Mouse (Mus musculus) small intestine, adult 2 months (tissue): Measurements from ENCODE around the gene Dock4. TPM values are rescaled to one million over a fixed set of nuclear protein-coding genes. Genes with fewer than 3 reads are reported as not detected.
A peak's percentile ranks its signal among the peaks of the same experiment; 100 is the strongest.

Source experiments
- H3K27ac ChIP-seq: fragments of 200-500 bp; 2 replicates; pipeline ENCODE4 v1.5.1; 2012; ENCODE audit warnings: low read depth, low read length, control low read depth, inconsistent platforms; ENCODE audit not compliant: insufficient read depth
- H3K27me3 ChIP-seq: fragments of 200-500 bp; 2 replicates; pipeline ENCODE4 v1.6.1; 2012; ENCODE audit warnings: mild to moderate bottlenecking, moderate library complexity, low read length, inconsistent platforms; ENCODE audit not compliant: control insufficient read depth, insufficient read depth
- H3K36me3 ChIP-seq: fragments of 200-500 bp; 2 replicates; pipeline ENCODE4 v1.6.1; 2012; ENCODE audit warnings: mild to moderate bottlenecking, low read length, control low read depth, inconsistent platforms; ENCODE audit not compliant: control insufficient read depth, insufficient read depth
- H3K4me1 ChIP-seq: fragments of 200-500 bp; 2 replicates; pipeline ENCODE4 v1.6.1; 2012; ENCODE audit warnings: low read length, inconsistent platforms, mixed read lengths; ENCODE audit not compliant: control insufficient read depth, insufficient read depth, insufficient read length
- H3K4me3 ChIP-seq: fragments of 200-500 bp; 2 replicates; pipeline ENCODE4 v1.5.1; 2012; ENCODE audit warnings: low read depth, mild to moderate bottlenecking, control low read depth, inconsistent platforms, low read length, moderate library complexity
- CTCF ChIP-seq: fragments of 200-500 bp; IDR thresholded peaks from 2 replicates; pipeline ENCODE4 v1.5.1; 2012; ENCODE audit warnings: low read depth, mild to moderate bottlenecking, control low read depth, inconsistent platforms, low read length, moderate library complexity, mixed read lengths; ENCODE audit not compliant: insufficient replicate concordance, insufficient read length; ENCODE audit errors: extremely low read depth
- POLR2A ChIP-seq: fragments of 200-500 bp; IDR thresholded peaks from 2 replicates; pipeline ENCODE4 v1.6.1; 2012; ENCODE audit warnings: low read depth, mild to moderate bottlenecking, control low read depth, inconsistent platforms, low read length, moderate library complexity
- WGBS: fragments of 180-500 bp; shearing (Covaris S2); methylation state at CpG from one replicate; pipeline ENCODE4 v1.1.7; 2018; 5-methylcytosine and 5-hydroxymethylcytosine counted together
- polyA plus RNA-seq: library from polyadenylated mRNA; depleted of rRNA; stranded (reverse); fragments of >200 nt; gene quantifications from 2 replicates; pipeline ENCODE4 v1.2.3, GENCODE M21; 2012

Gene Dock4
- polyA plus RNA-seq, 1 experiment: 0.94 TPM

- TF ChIP-seq POLR2A (peak; percentile 28; the same call in 1 of the 2 replicates), CTCF (no peak)
- Histone ChIP-seq H3K27ac (peak overlapping the region; percentile 18; the same call in 1 of the 2 replicates), H3K27me3 (no peaks in the 10 kb centered on the region), H3K36me3 (no peaks in the 10 kb centered on the region), H3K4me3 (peak overlapping the region; percentile 90), H3K4me1 (peaks cover 6% of the 10 kb centered on the region)
- WGBS: 1% methylated on average over 16 of the region's 16 CpGs
Observed at GRCm38 (mm10) chr12:40445206-40445605, 546 bp upstream of the Dock4 start.

- Histone ChIP-seq H3K36me3 (no peaks in the 10 kb centered on the region), H3K4me3 (peak overlapping the region; percentile 92), H3K4me1 (peaks cover 6% of the 10 kb centered on the region), H3K27ac (no peak overlapping the region; the same call in 1 of the 2 replicates), H3K27me3 (no peaks in the 10 kb centered on the region)
- no peak for TF ChIP-seq CTCF
- TF ChIP-seq POLR2A: no peak
- WGBS: under 1% methylated on average over 44 of the region's 44 CpGs
Observed at GRCm38 (mm10) chr12:40446450-40447381, 964 bp downstream of the Dock4 start.

GRCm38 (mm10) chr12:40447561-40448355, 2.0 kb downstream of the Dock4 start:
- TF ChIP-seq CTCF: no peak
- TF ChIP-seq POLR2A: no peak
- no peak overlapping the region for H3K4me3 ChIP-seq
- H3K4me1 ChIP-seq: peaks cover 6% of the 10 kb centered on the region
- H3K27ac ChIP-seq: no peak overlapping the region
- no peaks in the 10 kb centered on the region for H3K27me3 ChIP-seq
- H3K36me3 ChIP-seq: no peaks in the 10 kb centered on the region
- WGBS: 16% methylated on average over 10 of the region's 10 CpGs

GRCm38 (mm10) chr12:40449119-40449795, 3.5 kb downstream of the Dock4 start:
- no peak overlapping the region for H3K27ac ChIP-seq
- TF ChIP-seq CTCF (no peak), POLR2A (no peak)
- no peaks in the 10 kb centered on the region for H3K36me3 ChIP-seq
- 86% methylated on average over 9 of the region's 9 CpGs for WGBS
- no peaks in the 10 kb centered on the region for H3K27me3 ChIP-seq
- H3K4me1 ChIP-seq: peaks cover 6% of the 10 kb centered on the region
- no peak overlapping the region for H3K4me3 ChIP-seq

DNA sequence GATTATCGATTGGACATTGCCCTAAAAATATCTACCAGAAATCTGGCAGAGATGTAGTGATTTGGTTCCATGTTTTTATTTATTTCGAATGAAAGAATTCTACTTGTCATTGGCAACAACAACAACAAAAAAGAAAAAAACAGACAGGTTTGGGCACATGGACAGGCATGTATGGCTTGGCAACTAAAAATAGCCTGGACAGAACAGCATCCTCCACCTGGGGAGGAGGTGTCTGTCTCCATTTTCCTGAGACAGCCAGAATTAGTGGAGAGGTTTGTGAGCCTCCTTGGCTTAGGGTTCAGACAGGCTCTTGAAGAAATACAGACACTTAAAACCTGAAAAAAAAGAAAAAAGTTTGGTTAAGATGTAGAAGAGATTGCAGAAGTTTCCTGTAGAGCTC, 10.8 kb downstream of the Dock4 start:
- Histone ChIP-seq H3K27ac (no peak overlapping the region), H3K4me3 (no peak overlapping the region), H3K27me3 (no peaks in the 10 kb centered on the region), H3K4me1 (no peaks in the 10 kb centered on the region), H3K36me3 (no peaks in the 10 kb centered on the region)
- TF ChIP-seq POLR2A: no peak
- no peak for TF ChIP-seq CTCF
- WGBS: 81% methylated on average over 2 of the region's 2 CpGs

DNA sequence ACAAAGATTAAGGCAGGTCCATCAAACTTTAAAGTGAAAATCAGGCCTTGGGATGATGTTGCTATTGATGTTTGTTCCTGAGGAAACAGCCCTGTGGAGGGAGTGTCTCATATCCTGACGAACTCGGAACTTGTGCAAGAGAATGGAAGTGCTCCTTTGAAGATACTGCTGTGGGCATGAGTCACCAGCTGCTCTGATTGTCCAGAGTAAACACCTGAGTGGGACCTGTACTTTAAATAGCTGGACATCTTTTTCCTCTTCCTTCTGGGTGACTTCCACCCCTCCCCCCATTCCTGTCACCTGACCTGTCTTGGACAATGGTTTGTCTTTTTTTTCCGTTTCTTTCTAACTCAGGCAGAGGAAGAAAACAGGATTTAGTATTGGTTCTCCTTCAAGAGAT, 13.2 kb downstream of the Dock4 start:
- no peak for TF ChIP-seq CTCF
- no peak for TF ChIP-seq POLR2A
- Histone ChIP-seq H3K27ac (no peak overlapping the region), H3K4me1 (no peaks in the 10 kb centered on the region), H3K27me3 (no peaks in the 10 kb centered on the region), H3K4me3 (no peak overlapping the region), H3K36me3 (no peaks in the 10 kb centered on the region)
- 42% methylated on average over 3 of the region's 3 CpGs for WGBS
